Mouse (Mus musculus): ENCODE results near the gene Fam178b. TPM values are rescaled to one million over a fixed set of nuclear protein-coding genes. Genes with fewer than 3 reads are reported as not detected.
A peak's percentile ranks its signal among the peaks of the same experiment; 100 is the strongest.

Fam178b gene
- total RNA-seq, 4 experiments from 2014 or later: 0.46 TPM; not detected in 3

DNA sequence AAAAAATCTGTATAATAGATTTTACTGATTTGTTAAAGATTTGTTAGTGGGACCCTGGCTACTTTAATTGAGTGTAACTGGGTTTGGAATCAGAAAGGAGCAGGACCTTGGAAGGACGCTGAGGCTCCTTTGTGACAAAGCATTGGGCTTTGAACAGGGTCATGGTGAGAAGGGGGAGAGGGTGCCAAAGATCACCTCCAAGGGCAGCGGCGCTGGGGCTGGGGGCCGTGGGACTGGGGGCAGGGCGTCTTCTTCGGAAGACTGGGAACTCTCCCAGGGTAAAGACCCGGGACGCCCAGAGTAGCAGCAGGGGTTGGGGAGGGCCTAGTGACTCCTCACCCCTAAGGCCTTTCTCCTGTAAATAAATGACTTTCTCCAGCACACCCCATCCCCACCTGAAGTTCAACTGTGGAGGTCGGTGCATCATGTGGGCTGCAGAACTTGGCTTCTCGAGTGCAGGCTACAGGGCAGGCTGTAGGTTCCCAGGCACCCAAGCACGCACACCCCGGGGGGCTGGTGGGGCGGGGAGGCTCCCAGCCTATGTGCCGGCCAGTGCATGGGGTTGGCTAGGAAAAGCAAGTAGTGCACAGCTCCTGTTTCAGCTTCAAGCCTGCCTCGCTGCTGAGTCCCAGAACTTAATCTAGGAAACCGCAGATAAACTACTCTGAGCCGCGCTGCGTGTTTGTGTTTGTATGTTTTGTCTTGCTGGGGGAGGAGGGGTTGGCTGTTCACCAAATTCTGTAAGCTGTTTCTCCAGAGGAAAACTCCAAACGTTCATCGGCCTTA, 115.0 kb downstream of the Fam178b start:
- no peak for DNase-seq (ENCODE audit: low spot score in 2 of 2)

DNA sequence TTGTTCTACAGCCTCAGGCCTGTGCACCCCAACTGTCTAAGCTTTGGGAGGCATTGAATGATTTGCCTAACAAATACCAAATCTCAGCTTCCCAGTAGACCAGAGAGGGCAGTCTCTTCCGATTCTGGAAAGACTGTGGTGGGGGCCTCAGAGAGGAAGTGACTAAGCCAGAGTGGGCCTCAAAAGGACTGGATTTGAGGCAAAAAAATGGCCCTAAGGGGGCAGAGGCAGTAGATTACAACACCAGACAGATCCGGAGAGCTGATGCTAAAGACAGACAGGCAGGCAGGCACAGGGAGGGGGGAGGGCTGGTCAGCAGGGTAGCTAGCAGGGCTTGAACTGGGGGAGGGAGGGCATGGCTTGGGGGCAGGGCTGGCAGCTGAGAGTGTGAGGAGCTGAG, 116.6 kb downstream of the Fam178b start:
- DNase-seq (ENCODE audit: low spot score in 2 of 2): no peak

DNA sequence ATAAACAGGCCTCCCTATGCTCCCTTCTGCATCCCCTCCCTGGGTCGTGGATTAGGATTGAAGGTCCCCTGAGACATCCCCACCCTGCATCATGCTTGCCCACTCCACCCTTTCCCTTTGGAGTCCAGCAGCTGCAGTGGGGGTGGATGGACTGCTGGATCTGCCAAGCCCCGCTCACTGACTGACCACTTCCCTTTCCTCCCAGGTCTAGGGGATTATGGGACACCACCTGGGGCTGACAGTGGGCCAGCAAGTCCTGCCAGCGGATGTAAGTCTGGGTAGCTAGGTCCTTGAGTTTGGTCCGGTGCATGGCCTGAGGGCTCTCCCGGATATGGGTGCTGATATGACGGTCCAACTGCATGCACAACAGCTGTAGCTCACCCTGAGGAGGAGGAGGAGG, 118.9 kb downstream of the Fam178b start:
- DNase-seq (ENCODE audit: low spot score in 2 of 2): peak; percentile 57 to 66

DNA sequence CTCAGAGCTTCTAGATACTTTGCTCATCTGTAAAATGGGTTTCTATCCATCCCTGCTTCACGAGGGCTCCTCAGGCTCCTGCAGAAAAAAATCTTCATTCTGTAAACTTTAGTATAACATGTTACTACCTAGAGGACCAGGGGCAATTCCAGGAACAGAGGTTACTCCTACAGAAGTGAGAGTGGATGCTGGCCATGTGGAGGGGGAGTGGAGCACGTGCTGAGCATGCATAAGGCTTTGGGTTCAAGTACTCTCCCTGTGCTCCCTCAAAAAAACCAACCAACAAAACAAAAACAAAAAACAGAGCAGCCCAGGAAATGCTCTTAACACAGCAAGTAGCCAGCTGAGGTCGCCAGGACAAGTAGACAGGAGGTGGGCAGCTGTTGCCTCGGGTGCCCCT, 119.4 kb downstream of the Fam178b start:
- no peak for DNase-seq (ENCODE audit: low spot score in 2 of 2)

DNA sequence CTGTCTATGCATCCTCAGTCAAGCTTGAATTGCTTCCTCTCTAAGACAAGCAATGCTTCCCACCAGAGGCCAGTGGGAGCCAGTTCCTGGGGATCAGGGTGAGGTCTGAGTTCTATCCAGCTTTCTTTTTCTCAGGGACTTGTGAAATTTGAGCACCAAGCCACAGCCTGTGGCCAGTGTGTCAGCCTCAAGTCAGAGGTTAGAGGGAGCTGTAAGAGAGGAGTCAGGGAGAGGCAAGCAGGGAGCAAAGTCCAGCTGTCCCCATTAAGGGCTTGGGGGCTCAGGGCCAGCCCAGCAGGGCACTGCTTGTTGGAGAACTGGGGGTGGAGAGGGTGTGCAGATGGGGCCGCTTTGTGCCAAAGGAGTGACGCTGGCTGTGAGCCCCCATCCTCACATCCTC, 119.8 kb downstream of the Fam178b start:
- DNase-seq (ENCODE audit: low spot score in 2 of 2): no peak

DNA sequence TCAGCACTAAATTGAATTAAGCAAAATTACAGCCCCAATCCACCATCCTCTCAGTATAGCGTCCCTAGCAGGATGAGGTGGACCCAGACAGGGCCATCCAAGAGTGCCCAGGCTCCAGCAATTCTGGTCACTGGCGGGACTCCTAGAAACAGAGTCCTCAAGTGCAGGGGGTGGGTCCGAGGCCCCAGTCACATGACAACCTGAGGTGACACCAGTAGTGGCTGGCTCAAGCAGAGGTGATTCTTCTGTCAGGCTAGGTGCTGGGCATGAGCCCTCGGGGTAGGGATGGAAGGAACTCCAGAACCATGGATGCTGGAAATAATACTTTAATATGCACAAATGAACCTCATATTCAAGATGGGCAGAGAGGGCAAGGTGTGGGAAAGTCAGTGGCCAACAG, 120.6 kb downstream of the Fam178b start:
- DNase-seq (ENCODE audit: low spot score in 2 of 2): no peak

DNA sequence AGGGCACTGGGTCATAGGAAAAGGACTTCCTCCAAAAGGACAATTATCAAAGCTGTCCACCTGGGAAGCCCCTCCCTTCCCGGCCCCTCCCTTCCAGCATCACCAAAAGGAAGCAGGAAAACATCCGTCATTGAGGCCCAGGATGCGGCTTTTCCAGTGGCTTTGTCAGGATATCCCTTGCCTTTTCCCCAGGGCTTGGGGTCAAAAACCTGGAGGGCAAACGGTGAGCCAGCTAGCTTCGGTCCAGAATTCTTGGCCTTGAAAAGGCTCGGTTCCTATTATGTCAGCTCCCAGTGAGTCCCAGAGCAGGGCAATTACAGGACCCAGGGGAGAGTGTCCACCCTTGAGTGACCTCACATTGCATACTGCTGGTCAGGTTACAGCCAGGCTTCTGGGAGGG, 122.1 kb downstream of the Fam178b start:
- no peak for DNase-seq (ENCODE audit: low spot score in 2 of 2)

DNA sequence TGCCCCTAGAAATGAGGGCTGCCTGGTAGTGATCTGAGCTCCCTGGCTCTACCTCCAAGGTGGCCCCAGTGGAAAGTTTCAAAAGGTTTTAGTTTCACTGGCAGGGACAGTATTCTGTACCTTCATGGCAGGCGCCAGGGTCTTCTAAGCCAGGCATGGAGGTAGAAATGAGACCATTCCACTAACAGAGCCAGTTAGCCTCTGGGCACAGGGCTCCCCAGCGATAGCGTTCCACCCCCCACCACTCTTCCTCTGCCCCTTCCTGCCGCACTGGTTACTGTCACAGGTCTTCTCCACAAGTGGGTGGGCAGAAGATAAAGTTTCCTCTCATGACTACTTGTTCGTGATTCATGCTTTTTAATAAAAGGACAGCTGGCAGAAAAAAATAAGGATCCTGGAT, 123.1 kb downstream of the Fam178b start:
- no peak for DNase-seq (ENCODE audit: low spot score in 2 of 2)

DNA sequence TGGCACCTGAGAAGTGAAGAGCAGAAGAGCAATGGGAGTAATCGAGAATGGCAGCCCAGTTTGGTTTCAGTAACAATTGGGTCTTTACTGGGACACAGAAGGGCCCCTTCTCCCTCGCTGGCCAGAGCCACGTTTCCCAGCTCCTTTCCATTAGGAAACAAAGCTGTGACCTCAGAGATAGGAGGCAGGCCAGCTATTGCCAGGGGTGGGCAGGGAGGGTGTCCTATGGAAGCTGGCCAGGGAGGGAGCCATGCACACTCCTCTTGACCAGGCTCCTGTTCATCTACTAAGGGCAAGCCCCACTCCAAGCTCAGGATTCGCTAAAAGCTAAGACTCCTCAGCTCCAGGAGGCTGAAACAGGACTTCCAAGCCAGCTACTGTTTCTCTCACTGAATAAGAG, 123.7 kb downstream of the Fam178b start:
- DNase-seq (ENCODE audit: low spot score in 2 of 2): no peak

DNA sequence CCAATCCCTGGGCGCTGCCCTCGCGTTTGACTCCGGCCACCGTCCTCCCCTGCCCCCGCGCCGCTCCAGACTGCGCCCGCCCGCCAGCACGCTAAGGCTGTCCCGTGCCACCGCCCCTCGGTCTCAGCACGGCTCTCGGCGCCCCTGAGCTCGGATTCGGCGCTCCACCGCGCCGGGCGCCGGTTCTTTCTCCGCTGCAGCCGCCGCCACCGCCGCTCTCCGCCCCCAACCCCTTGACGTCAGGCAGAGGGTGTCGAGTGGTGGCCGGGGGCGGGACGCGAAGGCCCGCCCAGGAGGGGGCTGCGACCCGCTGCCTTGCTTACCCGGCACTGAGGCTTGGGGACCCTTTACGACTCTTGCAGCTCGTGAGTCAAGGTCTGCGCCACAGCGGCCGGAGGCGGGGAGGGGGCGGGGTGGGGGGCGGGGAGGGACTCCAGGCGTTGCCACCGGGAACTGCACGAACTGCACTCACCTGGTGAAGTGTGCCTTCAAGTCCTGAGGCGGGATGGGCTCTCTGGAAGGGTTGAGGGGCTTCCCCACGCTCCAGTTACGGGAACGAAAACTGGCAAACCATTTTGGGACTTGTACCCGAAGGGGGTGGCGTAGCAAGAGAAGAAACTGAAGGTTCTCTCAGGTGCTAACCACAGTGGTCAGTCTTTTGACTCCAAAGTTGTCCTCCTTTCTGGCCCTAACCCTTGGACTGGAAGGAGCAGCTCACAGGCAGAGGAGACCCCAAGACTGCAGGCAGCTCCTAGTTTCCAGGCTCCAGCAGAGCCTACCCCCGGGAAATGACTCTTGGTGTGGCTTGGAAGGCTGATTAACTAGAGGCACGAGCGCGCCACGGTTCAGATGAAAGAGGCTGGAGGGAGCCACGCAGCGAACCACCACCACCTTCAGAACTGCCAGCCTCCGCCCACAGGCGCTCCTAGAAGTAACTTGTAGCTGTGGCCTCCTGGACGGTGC, 124.7 kb downstream of the Fam178b start, which contains the start of gene Sema4c:
TSS of gene Sema4c (minus strand) at position 319 of the 963 bp plus-strand sequence.
- no peak for DNase-seq (ENCODE audit: low spot score in 2 of 2)

DNA sequence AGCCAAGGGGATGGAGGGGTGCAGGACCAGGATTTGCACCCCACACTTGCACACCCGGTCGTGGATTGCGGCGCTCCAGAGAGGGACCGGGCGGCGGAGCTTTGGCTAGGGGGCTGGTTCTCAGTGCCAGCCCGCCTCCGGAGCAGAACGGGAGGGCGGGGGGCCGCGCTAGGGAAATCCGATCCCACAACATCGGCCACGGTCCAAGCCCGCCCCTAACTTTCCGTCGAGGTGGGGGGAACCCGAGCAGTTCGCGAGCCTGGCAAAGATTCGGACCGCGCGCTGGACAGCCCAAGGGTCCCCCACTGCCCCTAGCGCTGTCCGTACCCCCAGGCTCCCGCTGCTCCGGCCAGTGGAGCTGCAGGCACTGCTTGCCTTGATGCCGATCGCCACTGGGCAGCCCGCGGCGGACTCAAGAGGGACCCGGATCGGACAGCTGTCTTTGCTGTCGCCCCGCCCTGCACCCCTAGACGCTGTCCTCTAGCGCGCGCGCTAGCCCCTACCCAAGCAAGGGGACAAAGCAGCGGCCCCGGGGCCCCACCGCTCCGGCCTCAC, 125.4 kb downstream of the Fam178b start:
- DNase-seq (ENCODE audit: low spot score in 2 of 2): peak; percentile 74 to 83

DNA sequence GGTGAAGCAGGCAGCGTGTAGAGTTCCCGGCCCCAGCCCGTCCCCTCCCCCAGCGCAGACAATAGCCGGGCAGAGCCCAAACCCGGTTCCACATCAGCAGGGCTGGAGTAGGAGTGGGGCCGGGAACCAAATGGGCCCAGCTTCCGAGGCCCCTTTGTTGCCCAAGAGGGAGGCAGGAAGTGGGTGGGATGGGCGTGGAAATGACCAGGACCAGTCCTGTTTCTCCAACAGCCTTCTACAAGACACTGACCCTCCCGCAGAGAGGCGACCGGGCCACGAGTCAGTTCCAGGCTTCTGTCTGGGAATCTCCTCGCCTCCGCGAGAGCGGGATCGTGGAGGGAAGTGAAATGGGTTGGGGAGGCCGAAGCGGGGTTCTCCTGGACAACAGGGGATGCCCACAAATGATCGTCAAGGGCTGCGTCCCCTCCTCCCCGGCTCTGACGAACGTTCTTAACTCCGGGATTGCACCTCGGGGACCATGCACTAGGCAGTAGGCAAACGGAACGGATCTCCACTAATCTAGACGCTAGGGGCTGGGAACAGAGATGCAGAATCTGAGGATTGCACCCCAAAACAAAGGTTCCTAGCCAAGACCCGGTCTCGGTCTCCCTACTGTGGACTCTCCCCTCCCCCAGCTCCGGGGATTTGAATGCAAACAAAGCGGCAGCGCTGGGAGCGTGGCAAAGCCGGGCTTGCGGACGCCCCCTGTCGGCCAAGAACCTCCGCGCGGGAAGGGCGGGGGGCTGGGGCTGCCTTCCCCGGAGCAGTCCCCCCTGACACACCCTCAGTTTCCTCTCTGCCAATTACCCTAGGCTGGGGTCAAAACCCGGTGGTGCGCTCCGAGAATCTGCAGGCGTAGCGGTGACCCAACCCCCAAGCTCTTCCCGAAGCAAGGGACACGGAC, 126.2 kb downstream of the Fam178b start:
- peak; percentile 83 to 84 for DNase-seq (ENCODE audit: low spot score in 2 of 2)

DNA sequence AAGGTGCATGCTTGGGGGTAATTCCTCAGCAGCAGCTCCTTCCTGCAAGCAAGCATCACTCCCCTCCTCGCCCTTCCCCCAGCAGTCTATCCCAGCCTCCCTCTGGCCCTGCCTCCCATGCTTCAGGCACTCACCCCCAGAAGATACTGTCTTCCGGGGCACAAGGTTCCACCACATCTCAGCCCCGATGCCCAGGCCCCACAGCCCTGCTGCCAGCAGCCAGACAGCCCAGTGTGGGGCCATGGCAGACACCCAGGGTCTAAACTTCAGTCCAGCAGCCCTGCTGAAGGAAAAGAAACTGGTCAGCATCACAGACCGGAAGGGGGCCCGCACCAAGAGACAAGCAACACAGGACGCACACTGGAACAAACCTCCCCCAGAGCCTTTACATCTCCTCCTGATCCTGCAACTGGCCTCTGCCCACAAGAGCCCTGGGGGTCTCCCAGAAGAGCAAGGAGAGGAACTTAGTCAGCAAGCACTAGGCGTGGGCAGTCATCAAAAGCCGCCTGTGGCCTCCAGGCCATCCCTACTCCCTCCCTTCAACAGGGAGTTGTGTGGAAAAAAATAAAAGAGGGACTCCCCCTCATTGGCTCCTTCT, 127.1 kb downstream of the Fam178b start:
- no peak for DNase-seq (ENCODE audit: low spot score in 2 of 2)

DNA sequence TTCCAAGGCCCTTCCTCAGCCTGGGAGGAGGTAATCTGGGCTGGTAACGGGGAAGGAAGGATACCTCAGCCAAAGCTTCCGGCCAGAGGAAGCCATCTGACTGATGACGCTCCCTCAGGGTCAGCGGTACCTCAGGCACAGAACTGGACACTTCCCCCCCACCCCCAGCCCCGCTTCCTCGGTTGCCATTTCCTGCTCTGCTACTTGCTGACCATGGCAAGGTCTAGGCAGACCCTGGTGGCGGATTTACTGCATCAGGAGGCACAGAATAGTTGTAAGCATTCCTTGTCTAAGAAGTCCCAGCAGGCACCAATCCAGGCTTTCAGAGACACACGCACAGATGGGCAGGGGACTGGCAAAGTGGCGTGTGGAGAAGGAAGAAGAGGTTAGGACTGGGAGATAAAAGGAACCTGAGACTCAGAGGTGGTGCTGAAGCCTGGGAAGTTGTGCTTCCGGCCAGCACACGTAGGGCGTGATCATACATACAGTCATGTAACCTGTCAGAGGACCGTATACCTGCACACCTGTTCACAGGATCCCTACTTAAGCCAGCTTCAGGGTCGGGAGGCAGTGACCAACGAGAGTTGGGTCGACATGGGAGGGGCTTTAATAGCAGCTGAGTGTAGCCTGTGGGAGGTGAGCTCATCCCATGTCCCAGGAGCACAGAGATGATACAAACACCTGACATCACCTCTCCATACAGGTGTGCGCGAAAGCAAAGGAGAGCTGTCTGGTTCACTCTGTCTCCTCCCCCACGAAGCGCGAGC, 128.2 kb downstream of the Fam178b start:
- DNase-seq (ENCODE audit: low spot score in 2 of 2): no peak

DNA sequence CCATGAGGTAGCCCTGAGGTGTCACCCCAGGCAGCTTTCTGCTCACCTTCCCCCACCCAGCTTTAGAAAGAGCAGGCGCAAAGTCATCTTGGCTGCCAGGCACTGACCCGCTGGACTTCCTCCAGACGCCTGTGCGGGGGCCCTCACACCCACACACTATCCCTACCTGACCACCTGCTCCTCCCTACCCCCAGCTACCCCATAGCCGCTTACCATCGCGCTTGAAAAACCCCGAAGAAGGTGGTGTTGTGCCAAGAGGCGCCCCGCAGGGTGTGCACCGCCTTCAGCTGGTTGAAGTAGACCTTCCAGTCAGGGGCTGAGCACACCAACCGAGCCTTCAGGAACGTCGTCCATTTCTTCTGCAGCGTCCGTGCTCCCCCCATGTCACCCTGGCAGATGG, 130.5 kb downstream of the Fam178b start:
- DNase-seq (ENCODE audit: low spot score in 2 of 2): no peak

DNA sequence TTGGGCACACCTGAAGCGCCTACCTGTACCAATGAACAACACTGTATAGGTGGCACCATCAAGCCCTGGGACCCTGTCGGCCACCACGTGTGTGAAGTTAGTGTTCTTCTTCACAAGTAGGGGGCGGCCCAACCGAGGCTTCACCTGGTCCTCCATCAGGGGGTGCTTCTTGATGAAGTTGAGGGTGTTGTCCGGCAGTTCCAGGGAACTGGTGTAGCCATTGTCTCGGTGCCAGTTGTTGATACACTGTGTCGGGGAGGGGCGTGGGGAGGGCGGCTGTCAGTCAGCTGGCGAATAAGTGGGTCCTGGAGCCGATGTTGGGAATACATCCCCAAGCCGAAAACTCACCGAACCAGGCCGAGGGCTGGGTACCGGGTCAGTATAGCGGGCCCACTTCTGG, 131.1 kb downstream of the Fam178b start:
- DNase-seq (ENCODE audit: low spot score in 2 of 2): no peak

DNA sequence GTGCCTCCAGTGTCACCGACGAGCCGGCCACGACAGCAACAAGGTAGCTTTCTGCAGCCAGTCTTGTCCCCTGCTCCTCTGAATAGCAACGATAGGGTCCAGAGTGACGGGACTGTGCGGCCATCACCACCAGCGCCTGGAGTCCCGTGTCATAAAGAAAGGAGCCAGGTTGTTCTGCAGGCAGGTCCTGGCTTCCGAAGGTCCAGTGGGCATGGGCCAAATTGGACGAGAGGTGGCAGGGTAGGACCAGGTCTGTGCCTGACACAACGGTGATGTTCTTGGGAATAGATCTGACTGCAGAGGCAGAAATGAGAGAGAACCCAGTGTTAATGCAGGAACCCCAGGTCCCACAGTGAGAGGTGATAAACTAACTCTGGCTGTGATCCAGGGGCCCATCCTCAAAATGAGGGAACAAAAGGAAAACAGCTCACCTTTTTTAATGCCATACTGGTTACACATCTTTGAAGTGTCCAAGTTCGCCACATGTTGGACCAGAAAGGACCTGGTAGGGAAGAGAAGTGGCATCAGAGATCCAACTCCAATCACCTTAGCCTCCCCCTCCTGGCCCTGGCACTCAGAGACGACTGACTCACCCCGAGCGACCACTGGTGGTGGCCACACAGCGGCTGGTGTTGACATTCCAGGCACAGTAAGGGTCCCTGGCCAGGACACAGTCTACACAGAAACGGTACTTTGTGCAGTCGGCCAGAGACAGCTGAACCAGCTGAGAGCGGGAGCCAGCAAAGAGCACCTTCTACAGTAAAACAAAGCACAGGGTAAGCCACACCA, 132.7 kb downstream of the Fam178b start:
- DNase-seq (ENCODE audit: low spot score in 2 of 2): no peak

DNA sequence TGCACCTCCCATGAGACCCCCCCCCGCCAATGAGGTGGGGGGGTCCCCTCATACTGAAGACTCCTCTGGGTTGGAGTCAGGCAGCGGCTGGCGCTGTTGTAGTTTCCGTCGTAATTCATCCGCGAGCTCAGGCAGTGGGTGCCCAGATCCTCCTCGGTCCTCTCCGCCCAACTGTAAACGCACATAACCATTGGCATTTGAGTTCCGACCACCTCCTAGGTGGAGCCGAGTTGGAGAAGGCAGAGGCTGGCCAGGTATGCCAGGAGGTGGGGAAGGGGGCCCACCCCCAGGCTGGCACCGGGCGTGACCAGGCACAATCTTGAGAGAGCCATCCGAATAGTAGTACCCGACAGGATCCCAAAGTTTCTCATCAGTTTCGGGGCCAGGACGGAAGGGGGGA, 133.5 kb downstream of the Fam178b start:
- DNase-seq (ENCODE audit: low spot score in 2 of 2): no peak

DNA sequence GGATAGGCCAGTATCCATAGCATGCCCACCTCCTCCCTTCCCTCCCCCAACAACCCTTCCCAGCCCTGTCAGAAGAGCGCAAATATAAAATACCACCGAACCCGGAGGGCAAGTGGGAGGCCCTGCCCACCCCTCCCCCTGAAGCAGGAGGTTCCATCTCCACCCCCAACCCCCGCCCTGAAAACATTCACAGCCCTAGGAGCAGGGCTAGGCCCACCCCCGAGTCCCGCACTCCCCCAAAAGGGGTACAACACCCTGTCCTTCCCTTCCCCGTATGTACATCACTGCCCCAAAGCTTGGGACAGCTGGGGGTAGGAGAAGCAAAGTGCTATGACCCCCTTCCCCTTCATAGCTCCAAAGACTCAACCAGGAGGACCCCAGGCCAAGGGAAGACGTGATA, 134.2 kb downstream of the Fam178b start:
- no peak for DNase-seq (ENCODE audit: low spot score in 2 of 2)
